Mouse (Mus musculus) heart, postnatal 36 days (tissue): Measurements from ENCODE around the gene Tlx3. TPM values are rescaled to one million over a fixed set of nuclear protein-coding genes. Genes with fewer than 3 reads are reported as not detected.

ENCODE experiments used
- DNase-seq, 2 experiments: peaks; one replicate each; pipeline ENCODE4 v3.0.0; 2021 to 2022
- intact Hi-C: fragments of 180-260 bp; cut with DNase I; formaldehyde crosslinking; loops from one replicate; pipeline ENCODE4 v1.15.1; 2025
- total RNA-seq, 2 experiments: library from RNA; stranded (reverse); gene quantifications; 2 replicates each; pipeline ENCODE4 v1.2.3; 2021

Tlx3 gene
- not detected for total RNA-seq

GRCm38 (mm10) chr11:33203383-33204328 lies at the start of gene Tlx3:
TSS of gene Tlx3 (minus strand) at chr11:33203589.
- DNase-seq = peak; percentile 37 to 68
- intact Hi-C loops = loop anchor here (2.0 kb wide), 1 partner anchor 41 kb away; the partner anchor contains the start of gene Npm1

DNA sequence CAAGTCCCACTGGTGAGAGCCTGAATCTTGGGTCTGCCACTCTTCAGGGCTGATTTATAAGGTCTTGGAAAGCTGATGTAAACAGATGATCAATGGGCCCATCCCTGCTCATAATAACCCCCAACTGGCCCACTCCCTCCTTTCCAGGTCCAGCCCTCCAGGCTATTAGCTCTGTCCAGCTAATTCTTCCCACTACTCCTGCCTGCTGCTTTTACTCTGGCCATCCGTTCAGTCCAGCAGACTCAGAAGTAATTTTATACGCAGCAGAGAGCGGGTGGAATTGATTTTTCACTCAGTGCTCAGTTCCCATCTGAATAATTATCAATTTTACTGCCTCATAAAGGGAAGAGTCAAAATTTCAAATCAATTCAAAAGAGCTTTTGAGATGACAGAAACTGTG lies 36.9 kb upstream of the Tlx3 start:
- intact Hi-C loops = no loop called here
- no peak for DNase-seq

GRCm38 (mm10) chr11:33234134-33234533 lies 30.7 kb upstream of the Tlx3 start:
- DNase-seq = no peak
- intact Hi-C loops = no loop called here

GRCm38 (mm10) chr11:33232056-33232455 lies 28.7 kb upstream of the Tlx3 start:
- intact Hi-C loops = no loop called here
- no peak for DNase-seq

DNA sequence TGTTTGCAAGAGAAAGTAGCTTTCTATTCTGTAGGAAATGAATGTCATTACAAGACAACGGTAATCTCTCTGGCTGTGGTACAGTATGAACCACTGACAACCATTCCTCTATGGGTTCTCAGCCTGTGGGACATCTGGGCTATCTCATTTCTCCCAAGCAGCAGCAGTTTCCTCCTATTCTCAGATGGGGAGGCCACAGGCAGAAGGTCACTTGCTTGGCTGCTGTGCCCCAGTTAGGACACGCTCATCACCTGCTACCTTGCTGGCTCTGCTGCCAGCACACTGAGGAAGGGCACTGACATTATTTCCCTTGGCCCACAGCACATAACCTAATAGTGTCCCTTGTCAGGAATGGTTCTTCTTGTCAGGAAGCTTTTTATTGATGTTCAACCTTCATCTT lies 24.8 kb upstream of the Tlx3 start:
- intact Hi-C loops = no loop called here
- DNase-seq = no peak

DNA sequence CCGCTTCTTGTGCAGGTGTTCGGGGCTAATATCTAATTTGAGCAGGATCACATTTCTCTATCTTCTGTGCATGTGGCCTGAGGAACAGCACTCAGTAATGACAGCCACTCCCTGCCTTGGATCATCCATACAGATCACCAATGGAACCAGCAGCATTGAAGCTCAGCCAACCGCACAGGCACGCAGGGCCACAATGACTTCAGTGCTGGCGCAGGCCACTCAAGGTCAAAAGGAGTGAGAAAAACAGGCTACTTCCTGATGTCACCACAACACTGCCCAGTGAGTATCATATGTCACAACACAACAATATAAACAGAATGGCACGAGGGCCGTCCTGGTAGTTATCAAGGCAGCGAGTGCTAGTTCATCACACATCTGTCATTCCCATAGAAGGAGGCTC lies 23.1 kb upstream of the Tlx3 start:
- intact Hi-C loops = no loop called here
- no peak for DNase-seq

DNA sequence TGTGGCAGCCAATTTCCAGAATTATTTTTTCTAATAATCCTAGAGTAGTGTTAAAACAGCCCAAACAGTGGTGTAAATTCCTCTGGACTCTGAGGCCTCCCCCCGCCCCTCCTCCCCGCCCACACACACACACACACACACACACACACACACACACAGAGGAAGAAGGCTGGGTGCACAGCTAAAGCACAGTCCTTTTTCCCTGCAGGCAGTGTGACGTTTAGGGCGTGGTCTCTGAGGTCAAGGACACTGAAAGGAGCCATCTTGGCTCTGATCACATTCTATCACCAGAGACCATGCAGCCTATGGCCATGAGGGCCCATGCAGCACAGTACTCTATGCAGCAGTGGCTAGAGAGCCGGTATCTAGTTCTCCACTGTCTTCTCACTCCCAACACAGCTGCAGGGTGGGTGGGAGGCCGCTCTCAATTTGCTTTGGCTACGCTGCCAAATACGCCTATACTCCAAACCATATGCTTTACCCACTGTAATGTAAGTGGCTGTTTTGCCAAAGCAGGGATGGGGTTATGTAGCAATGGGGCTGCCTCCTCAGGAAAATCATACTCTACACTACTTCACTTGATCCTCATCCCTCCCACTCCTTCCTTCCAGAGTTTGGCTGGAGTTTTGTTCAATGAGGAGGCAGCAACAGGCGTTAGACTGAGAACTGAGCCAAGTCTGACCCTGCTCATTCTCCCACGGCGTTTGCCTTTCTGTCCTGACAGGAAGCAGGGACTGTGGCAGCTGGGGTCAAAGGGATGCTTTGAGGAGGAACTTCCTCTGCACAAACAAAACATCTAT lies 18.4 kb upstream of the Tlx3 start:
- intact Hi-C loops = no loop called here
- no peak for DNase-seq

GRCm38 (mm10) chr11:33220763-33221162 lies 17.4 kb upstream of the Tlx3 start:
- intact Hi-C loops = no loop called here
- DNase-seq = no peak

DNA sequence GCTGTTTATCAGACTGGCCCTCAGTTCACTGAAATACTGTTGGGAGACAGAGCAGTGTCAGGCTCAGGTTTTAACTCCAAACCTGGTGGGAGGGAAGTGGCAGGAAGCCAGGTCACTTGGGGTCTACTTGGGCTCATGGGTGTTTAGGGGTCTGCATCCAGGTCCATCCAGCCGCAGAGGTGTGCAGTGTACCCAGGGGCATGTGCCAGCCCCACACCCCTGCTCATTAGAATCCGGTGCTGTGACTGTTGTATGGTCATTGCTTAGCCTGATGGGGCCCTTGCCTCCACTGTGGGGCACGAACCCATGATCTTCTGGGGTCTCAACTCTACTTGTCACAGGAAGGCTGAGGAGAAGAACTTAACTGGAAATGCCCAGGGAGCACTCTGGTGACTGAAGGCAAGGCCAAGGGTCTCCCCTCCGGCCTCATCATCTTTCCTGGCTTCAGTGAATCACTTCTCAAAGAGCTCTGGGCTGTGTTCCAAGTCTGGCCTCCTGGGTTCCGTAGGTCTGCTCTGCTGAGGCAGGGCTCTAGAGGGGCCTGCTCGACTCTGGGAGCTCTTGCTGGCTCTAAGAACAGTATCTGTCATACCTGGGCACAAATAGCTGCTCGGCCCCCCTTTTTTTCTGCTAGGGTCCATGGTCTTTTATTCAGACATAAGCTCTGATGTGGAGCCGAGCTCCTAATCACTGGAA lies 14.1 kb upstream of the Tlx3 start:
- intact Hi-C loops = no loop called here
- DNase-seq = no peak

DNA sequence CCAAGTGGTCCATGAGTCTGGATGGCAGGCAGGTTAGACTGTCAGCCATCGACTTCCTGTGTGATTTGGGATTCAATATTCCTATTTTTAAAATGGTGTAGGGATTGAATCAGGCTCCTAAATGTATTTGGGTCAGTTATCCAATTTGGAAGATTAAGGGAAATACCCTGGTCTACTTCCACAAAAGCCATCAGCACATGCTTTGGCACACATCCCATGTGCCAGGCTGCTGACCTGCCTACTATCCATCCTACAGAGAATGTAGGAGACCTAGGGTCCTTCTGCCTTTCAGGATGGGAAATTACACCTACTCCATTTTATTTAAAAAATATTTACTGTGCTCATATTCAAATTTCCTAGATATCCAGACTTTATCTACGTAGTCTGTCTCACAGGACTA lies 4.0 kb upstream of the Tlx3 start:
- no peak for DNase-seq
- intact Hi-C loops = no loop called here

- intact Hi-C loops = no loop called here
- DNase-seq = no peak
Measured at GRCm38 (mm10) chr11:33204966-33205365, 1.6 kb upstream of the Tlx3 start.

DNA sequence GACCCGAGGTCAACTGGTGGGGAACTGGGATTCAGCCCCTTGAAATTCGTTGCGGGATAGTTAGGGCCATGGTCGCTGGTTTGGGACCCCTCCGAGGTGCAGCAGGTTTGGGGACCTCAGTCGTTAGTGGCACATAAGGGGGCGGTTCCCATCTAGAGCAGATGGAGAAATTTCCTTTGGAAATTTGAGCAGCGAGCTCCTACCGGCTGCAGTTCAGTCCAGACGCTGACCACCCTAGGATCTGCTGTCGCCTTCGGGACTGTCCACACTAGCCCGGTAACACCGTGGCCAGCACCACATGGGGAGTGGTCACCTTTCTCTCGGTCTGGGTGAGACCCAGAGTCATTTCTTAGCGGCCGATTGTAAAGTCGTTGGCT lies 928 bp upstream of the Tlx3 start:
- intact Hi-C loops = no loop called here
- DNase-seq = peak; percentile 8 to 31

GRCm38 (mm10) chr11:33202972-33203371 lies 417 bp downstream of the Tlx3 start:
- no peak for DNase-seq
- intact Hi-C loops = loop anchor here (2.0 kb wide), 1 partner anchor 40 kb away; the partner anchor contains the start of gene Npm1

DNA sequence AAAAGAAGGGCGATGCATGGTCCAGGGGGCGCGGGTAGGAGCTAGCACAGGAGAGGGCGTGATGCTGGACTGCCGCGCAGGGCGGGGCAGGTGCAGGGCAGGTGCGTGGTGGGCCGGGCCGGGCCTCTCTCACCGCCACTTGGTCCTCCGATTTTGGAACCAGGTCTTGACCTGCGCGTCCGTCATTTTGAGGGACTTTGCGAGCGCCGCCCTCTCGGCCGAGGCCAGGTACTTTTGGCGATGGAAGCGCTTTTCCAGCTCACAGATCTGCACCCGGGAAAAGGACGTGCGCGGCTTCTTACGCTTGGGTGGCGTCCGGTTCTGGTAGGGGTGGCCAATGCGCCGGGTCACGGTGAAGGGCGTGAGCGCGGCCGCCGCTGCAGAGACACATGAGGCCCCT lies 1.1 kb downstream of the Tlx3 start:
- intact Hi-C loops = loop anchor here (2.0 kb wide), 1 partner anchor 39 kb away; the partner anchor contains the start of gene Npm1

GRCm38 (mm10) chr11:33201626-33202010 lies 1.8 kb downstream of the Tlx3 start:
- DNase-seq = peak; percentile 13 to 37
- intact Hi-C loops = loop anchor here (2.0 kb wide), 1 partner anchor 39 kb away; the partner anchor contains the start of gene Npm1

More for the DNA sequence above, 1.1 kb downstream of the Tlx3 start:
- DNase-seq = peak in 1 of 2 experiments; percentile 8

DNA sequence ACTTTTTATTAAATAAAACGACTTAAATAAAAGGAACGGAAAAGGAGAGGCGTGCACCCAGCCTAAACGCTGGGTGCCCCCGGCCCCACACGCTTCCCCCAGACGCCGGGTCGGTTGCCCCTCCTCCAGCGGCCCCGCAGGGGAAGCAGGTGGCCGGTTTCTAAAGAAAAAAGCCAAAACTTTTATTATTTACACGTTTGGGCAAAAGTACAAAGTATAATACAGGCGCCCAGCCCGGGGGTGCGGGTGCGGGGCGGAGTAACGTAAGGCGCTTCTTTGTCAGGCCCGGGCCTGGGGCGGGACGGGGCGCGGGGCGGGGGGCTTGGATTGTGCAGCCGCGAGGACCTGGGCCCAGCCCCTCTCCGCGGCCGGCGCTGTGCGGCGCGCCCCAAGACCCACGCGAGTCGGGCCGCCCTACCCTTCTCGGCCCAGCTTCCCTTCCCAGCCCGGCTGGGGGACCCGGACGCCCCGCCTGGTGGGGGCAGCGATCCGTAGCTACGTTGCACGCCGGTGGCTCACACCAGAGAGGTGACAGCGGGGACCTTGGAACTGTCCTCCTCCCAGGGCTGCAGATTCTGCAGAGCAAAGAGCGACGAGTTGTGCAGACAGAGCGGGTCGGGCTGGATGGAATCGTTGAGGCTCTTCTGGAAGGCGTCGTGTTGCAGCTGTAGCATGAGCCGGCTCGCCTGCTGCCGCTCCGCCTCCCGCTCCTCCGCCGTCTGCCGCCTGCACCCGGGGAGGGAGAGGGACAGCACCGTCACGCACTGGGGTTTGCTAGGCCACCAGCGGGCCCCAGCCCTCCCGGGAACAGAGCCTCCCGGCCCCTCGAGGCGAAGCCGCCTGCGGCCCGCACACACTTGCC lies 2.4 kb downstream of the Tlx3 start:
- peak; percentile 10 to 39 for DNase-seq
- intact Hi-C loops = no loop called here

DNA sequence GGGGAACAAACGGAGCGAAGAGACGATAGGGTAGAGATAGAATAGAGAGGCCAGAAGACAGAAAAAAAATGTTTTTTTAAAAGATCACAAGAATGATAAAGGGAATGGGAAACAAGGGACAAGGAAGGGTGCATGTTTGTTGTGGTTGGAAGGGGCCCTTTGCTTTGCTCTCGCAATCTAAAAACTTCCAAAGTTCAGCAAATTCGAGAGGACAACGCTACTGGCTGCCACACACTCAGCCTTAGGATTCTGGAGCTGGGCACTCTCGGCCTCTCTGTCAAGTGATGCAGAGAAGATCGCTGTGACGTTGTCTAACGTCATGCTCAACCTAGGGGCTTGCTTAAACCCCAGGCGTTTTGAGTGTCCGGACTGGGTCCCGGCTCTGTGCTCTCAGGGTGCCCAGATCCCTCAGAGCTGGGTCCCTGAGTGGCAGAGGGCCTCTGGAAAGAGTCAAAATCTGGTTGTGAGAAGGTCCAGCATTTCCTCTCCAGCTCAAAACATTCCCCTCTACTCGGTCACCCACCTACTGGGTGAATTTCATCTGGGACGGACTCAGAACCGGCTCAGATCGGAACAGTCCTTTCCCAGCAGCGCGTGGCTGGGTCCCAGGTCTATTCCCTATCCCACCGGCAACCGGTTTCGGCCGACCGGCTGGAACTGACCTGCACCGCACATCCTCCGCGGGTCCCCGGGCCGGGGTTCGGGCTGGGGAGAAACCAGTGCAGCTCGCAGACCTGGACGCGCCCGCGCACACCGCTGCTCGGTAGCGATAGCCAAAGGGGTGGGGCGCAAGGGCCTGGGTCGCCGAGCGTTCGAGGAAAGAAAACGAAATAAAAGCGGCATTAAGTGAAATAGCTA lies 3.3 kb downstream of the Tlx3 start:
- intact Hi-C loops = no loop called here
- DNase-seq = peak; percentile 15 to 36

DNA sequence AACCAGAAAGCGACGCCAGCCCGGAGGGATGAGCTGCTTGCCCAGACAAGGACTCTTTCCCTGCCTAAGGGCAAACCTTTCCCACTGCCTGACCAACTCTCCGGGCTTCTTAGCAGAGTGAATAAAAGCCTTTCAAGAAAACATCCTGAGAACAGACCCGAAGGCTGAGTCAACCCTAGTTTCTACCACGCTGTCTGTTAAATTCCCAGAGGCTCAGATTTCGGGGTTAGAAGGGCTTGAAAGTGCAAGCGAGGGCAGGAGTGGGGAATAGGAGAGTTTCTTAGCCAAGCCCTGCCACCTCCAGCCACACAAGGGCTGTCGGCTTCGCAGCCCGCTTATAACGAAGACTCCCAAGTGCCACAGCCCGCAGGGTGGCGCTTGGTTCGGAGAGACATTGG lies 4.3 kb downstream of the Tlx3 start:
- intact Hi-C loops = no loop called here
- DNase-seq = peak in 1 of 2 experiments; percentile 23
